Mouse (Mus musculus): ENCODE results near the gene Aatk. TPM values are rescaled to one million over a fixed set of nuclear protein-coding genes. Genes with fewer than 3 reads are reported as not detected.

The Aatk gene
- polyA plus RNA-seq, 1 experiment from 2014 or later = 1.4 TPM

- no peak for ATAC-seq
- 17% methylated on average over 23 of the region's 23 CpGs for WGBS
- H3K4me1 ChIP-seq (ENCODE audit: insufficient read depth, low read depth, low read length) = peaks cover 8% of the 10 kb centered on the region; the same call in 1 of the 2 replicates
- no peak overlapping the region for H3K4me2 ChIP-seq (replicated peaks; ENCODE audit: low read depth, low read length)
- TF ChIP-seq CTCF (IDR thresholded peaks at IDR 0.05) (peak; percentile 41), EP300 (IDR thresholded peaks at IDR 0.05) (no peak)
- peaks cover 22% of the 10 kb centered on the region for H3K27me3 ChIP-seq (replicated peaks; ENCODE audit: insufficient read depth, low read length)
- no peaks in the 10 kb centered on the region for H3K9me3 ChIP-seq (ENCODE audit: low read length)
- no peak overlapping the region; the same call in 1 of the 2 replicates for H3K9ac ChIP-seq (replicated peaks; ENCODE audit: low read depth)
- DNase-seq (ENCODE audit: low spot score) = peak; percentile 11
- H3K27ac ChIP-seq (ENCODE audit: low read length) = no peak overlapping the region
- no peak overlapping the region for H3K4me3 ChIP-seq (ENCODE audit: low read depth, low read length)
- no peaks in the 10 kb centered on the region for H3K36me3 ChIP-seq (ENCODE audit: insufficient read depth, low read length)
Observed at GRCm38 (mm10) chr11:120048252-120048556, 1.2 kb upstream of the Aatk start.

- DNase-seq (ENCODE audit: low spot score) (no peak), ATAC-seq (no peak)
- TF ChIP-seq EP300 (IDR thresholded peaks at IDR 0.05) (no peak), CTCF (IDR thresholded peaks at IDR 0.05) (no peak)
- H3K4me3 ChIP-seq (ENCODE audit: low read depth, low read length) = 0 out of 2 replicates have a peak overlapping the region, but pooled peaks have one; percentile 44
- H3K9ac ChIP-seq (replicated peaks; ENCODE audit: low read depth) = no peak overlapping the region; the same call in 1 of the 2 replicates
- H3K4me1 ChIP-seq (ENCODE audit: insufficient read depth, low read depth, low read length) = peaks cover 8% of the 10 kb centered on the region; the same call in 1 of the 2 replicates
- no peak overlapping the region for H3K27ac ChIP-seq (ENCODE audit: low read length)
- peaks cover 22% of the 10 kb centered on the region for H3K27me3 ChIP-seq (replicated peaks; ENCODE audit: insufficient read depth, low read length)
- peak overlapping the region; percentile 85 for H3K4me2 ChIP-seq (replicated peaks; ENCODE audit: low read depth, low read length)
- no peaks in the 10 kb centered on the region for H3K9me3 ChIP-seq (ENCODE audit: low read length)
- H3K36me3 ChIP-seq (ENCODE audit: insufficient read depth, low read length) = no peaks in the 10 kb centered on the region
- 18% methylated on average over 23 of the region's 23 CpGs for WGBS
Observed at GRCm38 (mm10) chr11:120047531-120048251, 724 bp upstream of the Aatk start.

- ATAC-seq = no peak
Observed at GRCm38 (mm10) chr11:120045839-120046552, 971 bp downstream of the Aatk start.

GRCm38 (mm10) chr11:120045341-120045740 is 1.6 kb downstream of the Aatk start:
- peaks cover 22% of the 10 kb centered on the region for H3K27me3 ChIP-seq (replicated peaks; ENCODE audit: insufficient read depth, low read length)

More at GRCm38 (mm10) chr11:120045839-120046552, 971 bp downstream of the Aatk start:
- no peak overlapping the region for H3K27ac ChIP-seq (ENCODE audit: low read length)
- H3K9ac ChIP-seq (replicated peaks; ENCODE audit: low read depth) = peak overlapping the region; percentile 8; the same call in 1 of the 2 replicates
- H3K9me3 ChIP-seq (ENCODE audit: low read length) = no peaks in the 10 kb centered on the region
- H3K4me3 ChIP-seq (ENCODE audit: low read depth, low read length) = peak overlapping the region; percentile 44
- H3K4me1 ChIP-seq (ENCODE audit: insufficient read depth, low read depth, low read length) = peaks cover 8% of the 10 kb centered on the region; the same call in 1 of the 2 replicates
- TF ChIP-seq EP300 (IDR thresholded peaks at IDR 0.05) (no peak), CTCF (IDR thresholded peaks at IDR 0.05) (no peak)
- peak overlapping the region; percentile 85 for H3K4me2 ChIP-seq (replicated peaks; ENCODE audit: low read depth, low read length)
- DNase-seq (ENCODE audit: low spot score) = no peak
- H3K27me3 ChIP-seq (replicated peaks; ENCODE audit: insufficient read depth, low read length) = peaks cover 22% of the 10 kb centered on the region
- no peaks in the 10 kb centered on the region for H3K36me3 ChIP-seq (ENCODE audit: insufficient read depth, low read length)
- 42% methylated on average over 11 of the region's 11 CpGs for WGBS

GRCm38 (mm10) chr11:120042141-120042838 is 4.7 kb downstream of the Aatk start:
- H3K4me1 ChIP-seq (ENCODE audit: insufficient read depth, low read depth, low read length) = peaks cover 8% of the 10 kb centered on the region; the same call in 1 of the 2 replicates
- peak overlapping the region; percentile 91 for H3K27ac ChIP-seq (ENCODE audit: low read length)
- peaks cover 13% of the 10 kb centered on the region; the same call in 1 of the 2 replicates for H3K27me3 ChIP-seq (replicated peaks; ENCODE audit: insufficient read depth, low read length)
- no peak overlapping the region for H3K4me2 ChIP-seq (replicated peaks; ENCODE audit: low read depth, low read length)
- TF ChIP-seq EP300 (IDR thresholded peaks at IDR 0.05) (no peak), CTCF (IDR thresholded peaks at IDR 0.05) (no peak)
- H3K9me3 ChIP-seq (ENCODE audit: low read length) = no peaks in the 10 kb centered on the region
- peak; percentile 61 for DNase-seq (ENCODE audit: low spot score)
- WGBS = 50% methylated on average over 7 of the region's 7 CpGs
- H3K9ac ChIP-seq (replicated peaks; ENCODE audit: low read depth) = no peak overlapping the region; the same call in 1 of the 2 replicates
- no peak overlapping the region for H3K4me3 ChIP-seq (ENCODE audit: low read depth, low read length)
- no peaks in the 10 kb centered on the region for H3K36me3 ChIP-seq (ENCODE audit: insufficient read depth, low read length)
- peak; percentile 22; the same call in 1 of the 2 replicates for ATAC-seq

More at GRCm38 (mm10) chr11:120045341-120045740, 1.6 kb downstream of the Aatk start:
- no peak overlapping the region for H3K4me3 ChIP-seq (ENCODE audit: low read depth, low read length)
- H3K27ac ChIP-seq (ENCODE audit: low read length) = no peak overlapping the region
- no peak overlapping the region for H3K9ac ChIP-seq (replicated peaks; ENCODE audit: low read depth)
- DNase-seq (ENCODE audit: low spot score) (no peak), ATAC-seq (no peak)
- peaks cover 13% of the 10 kb centered on the region; the same call in 1 of the 2 replicates for H3K4me1 ChIP-seq (ENCODE audit: insufficient read depth, low read depth, low read length)
- no peaks in the 10 kb centered on the region for H3K36me3 ChIP-seq (ENCODE audit: insufficient read depth, low read length)
- 73% methylated on average over 4 of the region's 4 CpGs for WGBS
- TF ChIP-seq EP300 (IDR thresholded peaks at IDR 0.05) (no peak), CTCF (IDR thresholded peaks at IDR 0.05) (no peak)
- no peaks in the 10 kb centered on the region for H3K9me3 ChIP-seq (ENCODE audit: low read length)
- H3K4me2 ChIP-seq (replicated peaks; ENCODE audit: low read depth, low read length) = no peak overlapping the region
